Mouse (Mus musculus) ES-CJ7 (cell line): ENCODE data around the gene Ube2j1.
"Not testable (repeated sequence)": the region's sequence is repeated elsewhere in the genome, so short reads cannot be mapped to it uniquely, and the experiment has no call there.

Source experiments
- DNase-seq: peaks from one replicate; pipeline ENCODE4 v3.0.0; 2011; ENCODE audit warnings: low read depth, low spot score

Gene Ube2j1

GRCm38 (mm10) chr4:33031195-33031960 is at the start of gene Ube2j1:
Gene Ube2j1, plus strand, starts transcription at chr4:33031416.
- DNase-seq, result peak; percentile 48

- DNase-seq, result no peak
These were observed 49.6 kb upstream of the Ube2j1 start for GRCm38 (mm10) chr4:32981617-32982016.

GRCm38 (mm10) chr4:32982041-32982715 is 49.0 kb upstream of the Ube2j1 start:
- DNase-seq, result peak; percentile 41

- peak; percentile 61 for DNase-seq
These were observed 48.5 kb upstream of the Ube2j1 start, which contains the start of gene Rragd for GRCm38 (mm10) chr4:32982716-32983175. Gene Rragd, plus strand, starts transcription at chr4:32983037.

GRCm38 (mm10) chr4:32983176-32984155 is 47.8 kb upstream of the Ube2j1 start:
- peak; percentile 45 for DNase-seq

GRCm38 (mm10) chr4:32984242-32984641 is 47.0 kb upstream of the Ube2j1 start:
- no peak for DNase-seq

GRCm38 (mm10) chr4:32984801-32985675 is 46.2 kb upstream of the Ube2j1 start:
- DNase-seq, result peak; percentile 69

- DNase-seq, result no peak
These were observed 45.5 kb upstream of the Ube2j1 start for GRCm38 (mm10) chr4:32985684-32986083.

- DNase-seq, result no peak
These were observed 44.2 kb upstream of the Ube2j1 start for GRCm38 (mm10) chr4:32987006-32987405.

GRCm38 (mm10) chr4:32989346-32989745 is 41.9 kb upstream of the Ube2j1 start:
- no peak for DNase-seq

GRCm38 (mm10) chr4:32994168-32994567 is 37.0 kb upstream of the Ube2j1 start:
- DNase-seq, result peak; percentile 71

- DNase-seq, result peak; percentile 62
These were observed 35.1 kb upstream of the Ube2j1 start for GRCm38 (mm10) chr4:32996083-32996482.

- DNase-seq, result no peak
These were observed 33.6 kb upstream of the Ube2j1 start for GRCm38 (mm10) chr4:32997571-32997970.

- no peak for DNase-seq
These were observed 32.2 kb upstream of the Ube2j1 start for GRCm38 (mm10) chr4:32998996-32999395.

- DNase-seq, result no peak
These were observed 29.1 kb upstream of the Ube2j1 start for GRCm38 (mm10) chr4:33002081-33002480.

- DNase-seq, result not testable (repeated sequence)
These were observed 25.4 kb upstream of the Ube2j1 start for GRCm38 (mm10) chr4:33005595-33006470.

- DNase-seq, result no peak
These were observed 24.4 kb upstream of the Ube2j1 start for GRCm38 (mm10) chr4:33006844-33007243.

- DNase-seq, result no peak
These were observed 23.6 kb upstream of the Ube2j1 start for GRCm38 (mm10) chr4:33007443-33008217.

GRCm38 (mm10) chr4:33010078-33010477 is 21.1 kb upstream of the Ube2j1 start:
- DNase-seq, result no peak
